In genomic region chr16:25104603-25105002, GRCm38 (mm10) we compare ENCODE assay signal across 13 mouse cellular contexts.
A peak's percentile ranks its signal among the peaks of the same experiment; 100 is the strongest.
DNase-seq lines count a peak whose midpoint lies in the region; ATAC-seq and TF ChIP-seq lines count a peak whose summit lies in the region.
"Had no signal": no experiment of that assay in that cellular context is flagged by ENCODE, and none has a peak within 500 bp of the region (broad histone marks: within the 10 kb centered on the region; RNA-seq: fewer than 3 reads in every experiment).

No protein-coding gene starts in this region.

- peak; percentile 97 for ATAC-seq in forebrain, embryonic 13.5 days
- ATAC-seq in hindbrain, embryonic 16.5 days: peak; percentile 73

- no peaks in the 10 kb centered on the region for H3K9me3 ChIP-seq in forebrain, embryonic 13.5 days (replicated peaks)
- no peaks in the 10 kb centered on the region for H3K9me3 ChIP-seq in hindbrain, embryonic 16.5 days (ENCODE audit: control insufficient read depth, low read length)
- H3K9me3 ChIP-seq: kidney, embryonic 15.5 days; liver, embryonic 15.5 days had no signal

- intact Hi-C loops in left cerebral cortex, postnatal 4 days (cut with DNase I): no loop called here
- intact Hi-C loops in gastrocnemius, adult 2 months (cut with DNase I): loop anchor here (5.0 kb wide), 1 partner anchor 33 kb away; no protein-coding TSS in a partner anchor

- H3K4me1 ChIP-seq in forebrain, embryonic 13.5 days: peaks cover 14% of the 10 kb centered on the region
- no peaks in the 10 kb centered on the region; the same call in 1 of the 2 replicates for H3K4me1 ChIP-seq in hindbrain, embryonic 16.5 days (ENCODE audit: control insufficient read depth, insufficient read depth, low read depth, low read length)
- H3K4me1 ChIP-seq: kidney, embryonic 15.5 days; liver, embryonic 15.5 days had no signal

- no peak overlapping the region for H3K4me2 ChIP-seq in forebrain, embryonic 13.5 days
- no peak overlapping the region for H3K4me2 ChIP-seq in hindbrain, embryonic 16.5 days (ENCODE audit: low read length)
- H3K4me2 ChIP-seq: kidney, embryonic 15.5 days; liver, embryonic 15.5 days had no signal

- H3K27ac ChIP-seq in forebrain, embryonic 13.5 days: peak overlapping the region; percentile 12
- no peak overlapping the region for H3K27ac ChIP-seq in hindbrain, embryonic 16.5 days (ENCODE audit: low read depth, low read length)
- H3K27ac ChIP-seq in gastrocnemius, adult 2 months: no peak overlapping the region
- H3K27ac ChIP-seq: kidney, embryonic 15.5 days; liver, embryonic 15.5 days had no signal

- no peaks in the 10 kb centered on the region for H3K27me3 ChIP-seq in forebrain, embryonic 13.5 days
- H3K27me3 ChIP-seq in hindbrain, embryonic 16.5 days (replicated peaks; ENCODE audit: control insufficient read depth, insufficient read depth, low read length): no peaks in the 10 kb centered on the region
- H3K27me3 ChIP-seq: kidney, embryonic 15.5 days; liver, embryonic 15.5 days had no signal

- 11% methylated on average over 2 of the region's 2 CpGs for WGBS in forebrain, embryonic 13.5 days
- 15% methylated on average over 2 of the region's 2 CpGs for WGBS in hindbrain, embryonic 16.5 days

- no peak overlapping the region for H3K4me3 ChIP-seq in forebrain, embryonic 13.5 days
- H3K4me3 ChIP-seq in hindbrain, embryonic 16.5 days (ENCODE audit: low read length): no peak overlapping the region
- H3K4me3 ChIP-seq in gastrocnemius, adult 2 months: no peak overlapping the region
- H3K4me3 ChIP-seq: kidney, embryonic 15.5 days; liver, embryonic 15.5 days had no signal

- H3K9ac ChIP-seq in forebrain, embryonic 13.5 days: no peak overlapping the region
- no peak overlapping the region for H3K9ac ChIP-seq in hindbrain, embryonic 16.5 days (ENCODE audit: low read depth, low read length)
- H3K9ac ChIP-seq: kidney, embryonic 15.5 days; liver, embryonic 15.5 days had no signal

- TF ChIP-seq CTCF in gastrocnemius, adult 2 months (IDR thresholded peaks at IDR 0.05): no peak

- peak; percentile 6 for DNase-seq in left cerebral cortex, postnatal 4 days
- DNase-seq in left cerebral cortex, adult 8-10 months (ENCODE audit: low spot score in 2 of 2): no peak
- DNase-seq in retina, embryonic 14.5 days (ENCODE audit: low spot score): peak; percentile 67
- DNase-seq in cerebellum, adult 11-12 months: no peak
- DNase-seq in gastrocnemius, adult 2 months: no peak
- DNase-seq: cerebellum, adult 9-11 months; gastrocnemius, postnatal 36 days; heart, postnatal 36 days; thymus, postnatal 25 days had no signal

- H3K36me3 ChIP-seq in forebrain, embryonic 13.5 days (ENCODE audit: poor library complexity, severe bottlenecking): no peaks in the 10 kb centered on the region
- no peaks in the 10 kb centered on the region for H3K36me3 ChIP-seq in hindbrain, embryonic 16.5 days (ENCODE audit: control insufficient read depth, insufficient read depth, low read length)
- H3K36me3 ChIP-seq: kidney, embryonic 15.5 days; liver, embryonic 15.5 days had no signal

Comparison
In these comparisons a context has a peak if more than half of its experiments do, and no peak if none do; other contexts are left out.
1. DNase-seq: peak in left cerebral cortex, postnatal 4 days (single experiment) and retina, embryonic 14.5 days (single experiment); none in left cerebral cortex, adult 8-10 months (0 of 2), cerebellum, adult 11-12 months (single experiment) and gastrocnemius, adult 2 months (single experiment).